Mouse (Mus musculus): ENCODE data around the gene Rgs10. TPM values are rescaled to one million over a fixed set of nuclear protein-coding genes. Genes with fewer than 3 reads are reported as not detected.

Gene Rgs10
- polyA plus RNA-seq, 1 experiment: 8.5 TPM

- Histone ChIP-seq H3K4me3 (no peak overlapping the region), H3K4me2 (ENCODE audit: low read depth) (no peak overlapping the region), H3K79me2 (ENCODE audit: control insufficient read depth, insufficient read depth) (no peaks in the 10 kb centered on the region), H3K27me3 (ENCODE audit: control insufficient read depth, insufficient read depth, insufficient read length) (no peaks in the 10 kb centered on the region), H3K36me3 (ENCODE audit: control insufficient read depth, insufficient read depth) (no peaks in the 10 kb centered on the region), H3ac (ENCODE audit: control insufficient read depth, insufficient read length) (no peak overlapping the region)
- no peak for TF ChIP-seq CEBPB (IDR thresholded peaks at IDR 0.05; ENCODE audit: insufficient read depth, poor library complexity, severe bottlenecking)
- no peak for TF ChIP-seq REST (IDR thresholded peaks at IDR 0.05; ENCODE audit: insufficient read depth, insufficient read length)
- no peak for TF ChIP-seq E2F4 (IDR thresholded peaks at IDR 0.05; ENCODE audit: insufficient read depth)
- no peak for TF ChIP-seq POLR2A (IDR thresholded peaks at IDR 0.05; ENCODE audit: insufficient read length, low read depth)
- no peak for TF ChIP-seq TCF3 (IDR thresholded peaks at IDR 0.05; ENCODE audit: insufficient read length, low read depth)
- no peak for TF ChIP-seq USF1 (IDR thresholded peaks at IDR 0.05; ENCODE audit: low read depth)
- TF ChIP-seq TCF12 (IDR thresholded peaks at IDR 0.05; ENCODE audit: insufficient read depth, poor library complexity, severe bottlenecking): no peak
- no peak for TF ChIP-seq MYOG (IDR thresholded peaks at IDR 0.05; ENCODE audit: control insufficient read depth in 1 of 3, insufficient read depth in 1 of 3, insufficient read length in 2 of 3, low read depth in 2 of 3)
- no peak for TF ChIP-seq MAX (IDR thresholded peaks at IDR 0.05; ENCODE audit: low read depth)
- TF ChIP-seq SRF (IDR thresholded peaks at IDR 0.05; ENCODE audit: control insufficient read depth, insufficient read length, low read depth): no peak
- TF ChIP-seq MYOD1 (IDR thresholded peaks at IDR 0.05; ENCODE audit: control insufficient read depth in 1 of 3, insufficient read length in 2 of 3, low read depth in 2 of 3): no peak
- TF ChIP-seq POLR2AphosphoS2 (IDR thresholded peaks at IDR 0.05; ENCODE audit: insufficient read length, low read depth): no peak
Measured at GRCm38 (mm10) chr7:128352721-128353120, 65.8 kb downstream of the Rgs10 start.

GRCm38 (mm10) chr7:128351176-128351575 is 67.4 kb downstream of the Rgs10 start:
- Histone ChIP-seq H3K79me2 (ENCODE audit: control insufficient read depth, insufficient read depth) (no peaks in the 10 kb centered on the region), H3ac (ENCODE audit: control insufficient read depth, insufficient read length) (no peak overlapping the region), H3K4me2 (ENCODE audit: low read depth) (no peak overlapping the region), H3K27me3 (ENCODE audit: control insufficient read depth, insufficient read depth, insufficient read length) (no peaks in the 10 kb centered on the region), H3K36me3 (ENCODE audit: control insufficient read depth, insufficient read depth) (no peaks in the 10 kb centered on the region), H3K4me3 (no peak overlapping the region)
- no peak for TF ChIP-seq E2F4 (IDR thresholded peaks at IDR 0.05; ENCODE audit: insufficient read depth)
- no peak for TF ChIP-seq MYOG (IDR thresholded peaks at IDR 0.05; ENCODE audit: control insufficient read depth in 1 of 3, insufficient read depth in 1 of 3, insufficient read length in 2 of 3, low read depth in 2 of 3)
- no peak for TF ChIP-seq TCF12 (IDR thresholded peaks at IDR 0.05; ENCODE audit: insufficient read depth, poor library complexity, severe bottlenecking)
- TF ChIP-seq REST (IDR thresholded peaks at IDR 0.05; ENCODE audit: insufficient read depth, insufficient read length): no peak
- no peak for TF ChIP-seq TCF3 (IDR thresholded peaks at IDR 0.05; ENCODE audit: insufficient read length, low read depth)
- no peak for TF ChIP-seq USF1 (IDR thresholded peaks at IDR 0.05; ENCODE audit: low read depth)
- no peak for TF ChIP-seq MAX (IDR thresholded peaks at IDR 0.05; ENCODE audit: low read depth)
- no peak for TF ChIP-seq POLR2A (IDR thresholded peaks at IDR 0.05; ENCODE audit: insufficient read length, low read depth)
- no peak for TF ChIP-seq POLR2AphosphoS2 (IDR thresholded peaks at IDR 0.05; ENCODE audit: insufficient read length, low read depth)
- no peak for TF ChIP-seq CEBPB (IDR thresholded peaks at IDR 0.05; ENCODE audit: insufficient read depth, poor library complexity, severe bottlenecking)
- no peak for TF ChIP-seq MYOD1 (IDR thresholded peaks at IDR 0.05; ENCODE audit: control insufficient read depth in 1 of 3, insufficient read length in 2 of 3, low read depth in 2 of 3)
- TF ChIP-seq SRF (IDR thresholded peaks at IDR 0.05; ENCODE audit: control insufficient read depth, insufficient read length, low read depth): no peak

GRCm38 (mm10) chr7:128350316-128350715 is 68.2 kb downstream of the Rgs10 start:
- Histone ChIP-seq H3K36me3 (ENCODE audit: control insufficient read depth, insufficient read depth) (no peaks in the 10 kb centered on the region), H3K27me3 (ENCODE audit: control insufficient read depth, insufficient read depth, insufficient read length) (no peaks in the 10 kb centered on the region), H3K79me2 (ENCODE audit: control insufficient read depth, insufficient read depth) (no peaks in the 10 kb centered on the region), H3ac (ENCODE audit: control insufficient read depth, insufficient read length) (no peak overlapping the region), H3K4me2 (ENCODE audit: low read depth) (no peak overlapping the region), H3K4me3 (no peak overlapping the region)
- TF ChIP-seq MYOD1 (IDR thresholded peaks at IDR 0.05; ENCODE audit: control insufficient read depth in 1 of 3, insufficient read length in 2 of 3, low read depth in 2 of 3): no peak
- no peak for TF ChIP-seq REST (IDR thresholded peaks at IDR 0.05; ENCODE audit: insufficient read depth, insufficient read length)
- no peak for TF ChIP-seq POLR2AphosphoS2 (IDR thresholded peaks at IDR 0.05; ENCODE audit: insufficient read length, low read depth)
- no peak for TF ChIP-seq POLR2A (IDR thresholded peaks at IDR 0.05; ENCODE audit: insufficient read length, low read depth)
- TF ChIP-seq TCF3 (IDR thresholded peaks at IDR 0.05; ENCODE audit: insufficient read length, low read depth): no peak
- TF ChIP-seq MAX (IDR thresholded peaks at IDR 0.05; ENCODE audit: low read depth): no peak
- no peak for TF ChIP-seq TCF12 (IDR thresholded peaks at IDR 0.05; ENCODE audit: insufficient read depth, poor library complexity, severe bottlenecking)

- H3K36me3 ChIP-seq (ENCODE audit: control insufficient read depth, insufficient read depth): no peaks in the 10 kb centered on the region
- no peak overlapping the region for H3K4me3 ChIP-seq
- H3K27me3 ChIP-seq (ENCODE audit: control insufficient read depth, insufficient read depth, insufficient read length): no peaks in the 10 kb centered on the region
- H3K79me2 ChIP-seq (ENCODE audit: control insufficient read depth, insufficient read depth): no peaks in the 10 kb centered on the region
- H3ac ChIP-seq (ENCODE audit: control insufficient read depth, insufficient read length): no peak overlapping the region
- TF ChIP-seq TCF12 (IDR thresholded peaks at IDR 0.05; ENCODE audit: insufficient read depth, poor library complexity, severe bottlenecking) (no peak), REST (IDR thresholded peaks at IDR 0.05; ENCODE audit: insufficient read depth, insufficient read length) (no peak), POLR2A (IDR thresholded peaks at IDR 0.05; ENCODE audit: insufficient read length, low read depth) (no peak), USF1 (IDR thresholded peaks at IDR 0.05; ENCODE audit: low read depth) (no peak), MYOD1 (IDR thresholded peaks at IDR 0.05; ENCODE audit: control insufficient read depth in 1 of 3, insufficient read length in 2 of 3, low read depth in 2 of 3) (no peak), POLR2AphosphoS2 (IDR thresholded peaks at IDR 0.05; ENCODE audit: insufficient read length, low read depth) (no peak), CEBPB (IDR thresholded peaks at IDR 0.05; ENCODE audit: insufficient read depth, poor library complexity, severe bottlenecking) (no peak), E2F4 (IDR thresholded peaks at IDR 0.05; ENCODE audit: insufficient read depth) (no peak), MAX (IDR thresholded peaks at IDR 0.05; ENCODE audit: low read depth) (no peak), MYOG (IDR thresholded peaks at IDR 0.05; ENCODE audit: control insufficient read depth in 1 of 3, insufficient read depth in 1 of 3, insufficient read length in 2 of 3, low read depth in 2 of 3) (no peak), SRF (IDR thresholded peaks at IDR 0.05; ENCODE audit: control insufficient read depth, insufficient read length, low read depth) (no peak), TCF3 (IDR thresholded peaks at IDR 0.05; ENCODE audit: insufficient read length, low read depth) (no peak)
- no peak overlapping the region for H3K4me2 ChIP-seq (ENCODE audit: low read depth)
Measured at GRCm38 (mm10) chr7:128349751-128350150, 68.8 kb downstream of the Rgs10 start.

Measured in myocyte (in vitro differentiated cells).